Comparison of ENCODE assay signal across 12 mouse cellular contexts in genomic region chr19:11351878-11352277, GRCm38 (mm10). TPM values are rescaled to one million over a fixed set of nuclear protein-coding genes. Genes with fewer than 3 reads are reported as not detected.
DNase-seq lines count a peak whose midpoint lies in the region; ATAC-seq lines count a peak whose summit lies in the region.
"Had no signal": no experiment of that assay in that cellular context is flagged by ENCODE, and none has a peak within 500 bp of the region (broad histone marks: within the 10 kb centered on the region; RNA-seq: fewer than 3 reads in every experiment).

No protein-coding gene starts in this region.

- peak; percentile 53; the same call in 1 of the 2 replicates for ATAC-seq in granulocyte monocyte progenitor cell, adult 5-6 weeks (replicated peaks; ENCODE audit: poor library complexity, severe bottlenecking)
- ATAC-seq: forebrain, embryonic 13.5 days had no signal

- peak; percentile 2 for DNase-seq in embryo, embryonic 11 days
- no peak for DNase-seq in embryo, embryonic 10 days (ENCODE audit: low spot score)
- peak; percentile 17 for DNase-seq in layer of hippocampus, adult 9-10 months (ENCODE audit: low spot score)
- no peak for DNase-seq in layer of hippocampus, postnatal 10 days (ENCODE audit: low spot score in 2 of 2)
- DNase-seq in B cell, adult 2 months = peak; percentile 46 to 54
- DNase-seq in ovary, postnatal 10 days (ENCODE audit: low spot score) = no peak
- DNase-seq in urinary bladder, postnatal 36 days (ENCODE audit: low spot score in 2 of 2) = no peak
- DNase-seq: adrenal gland, postnatal 14 days; cerebellum, postnatal 36 days had no signal

RNA-seq across cellular contexts. Expression of gene Ms4a7, which starts 15.9 kb away (rescaled TPM):
- total RNA-seq in layer of hippocampus, postnatal 10 days (2021) = not detected
- total RNA-seq in granulocyte monocyte progenitor cell, adult 5-6 weeks (2014; fragmentation: Nextera tagmentation) = not detected in 2 replicates
- not detected in 2 replicates for total RNA-seq in granulocyte monocyte progenitor cell, adult 5-6 weeks (2017)

RNA-seq across cellular contexts. Expression of gene Ms4a4a, which starts 23.4 kb away (rescaled TPM):
- 1 to 10 TPM in 1 of 2 experiments, under 1 TPM in 1; 0.89 to 1.7 TPM for total RNA-seq in layer of hippocampus, postnatal 10 days (2021)
- total RNA-seq in granulocyte monocyte progenitor cell, adult 5-6 weeks (2014; fragmentation: Nextera tagmentation) = not detected in 2 replicates
- total RNA-seq in granulocyte monocyte progenitor cell, adult 5-6 weeks (2017) = not detected in 2 replicates

RNA-seq across cellular contexts. Expression of gene Ms4a14, which starts 37.6 kb away (rescaled TPM):
- total RNA-seq in layer of hippocampus, postnatal 10 days (2021) = not detected
- total RNA-seq in granulocyte monocyte progenitor cell, adult 5-6 weeks (2014; fragmentation: Nextera tagmentation) = not detected in 2 replicates
- not detected in 2 replicates for total RNA-seq in granulocyte monocyte progenitor cell, adult 5-6 weeks (2017)
- total RNA-seq: adrenal gland, postnatal 14 days; layer of hippocampus, postnatal 14 days had no signal

RNA-seq across cellular contexts. Expression of gene Ms4a4c, which starts 52.7 kb away (rescaled TPM):
- total RNA-seq in layer of hippocampus, postnatal 10 days (2021) = not detected
- total RNA-seq in granulocyte monocyte progenitor cell, adult 5-6 weeks (2014; fragmentation: Nextera tagmentation) = 11.5 and 20.2 TPM in 2 replicates
- 13.5 and 19.6 TPM in 2 replicates for total RNA-seq in granulocyte monocyte progenitor cell, adult 5-6 weeks (2017)
- total RNA-seq: layer of hippocampus, postnatal 14 days had no signal

Comparison
In these comparisons a context has a peak if more than half of its experiments do, and no peak if none do; other contexts are left out.
1. DNase-seq: peak in embryo, embryonic 11 days (single experiment), layer of hippocampus, adult 9-10 months (single experiment) and B cell, adult 2 months (2 of 2); none in embryo, embryonic 10 days (single experiment), layer of hippocampus, postnatal 10 days (0 of 2), ovary, postnatal 10 days (single experiment) and urinary bladder, postnatal 36 days (0 of 2).